Mouse (Mus musculus): ENCODE measurements around the gene Olfr239. TPM values are rescaled to one million over a fixed set of nuclear protein-coding genes. Genes with fewer than 3 reads are reported as not detected.

Gene Olfr239
- total RNA-seq (2023), result not detected

GRCm38 (mm10) chr17:33191002-33191401 lies at the start of gene Olfr239:
TSS of gene Olfr239 (plus strand) at chr17:33191302.

GRCm38 (mm10) chr17:33168147-33168546 lies 23.0 kb upstream of the Olfr239 start, which contains the start of gene Olfr55:
TSS of gene Olfr55 (plus strand) at chr17:33168447.

GRCm38 (mm10) chr17:33221590-33221989 lies 30.5 kb downstream of the Olfr239 start, which contains the start of gene Olfr1564:
TSS of gene Olfr1564 (minus strand) at chr17:33221690.

Other genes with a start within 250 kb of the Olfr239 start
- gene Cyp4f13, start 243.9 kb upstream of the Olfr239 start, total RNA-seq (2023), result 10 to 100 TPM; 69.3 to 86.6 TPM
- 1 to 10 TPM; 5.0 to 7.1 TPM for gene Zfp472, start 225.5 kb upstream of the Olfr239 start, total RNA-seq (2023)
- gene Zfp952, start 198.2 kb upstream of the Olfr239 start, total RNA-seq (2023), result 1 to 10 TPM; 4.0 to 4.1 TPM
- 1 to 10 TPM; 1.0 to 2.4 TPM for gene Zfp763, start 157.9 kb upstream of the Olfr239 start, total RNA-seq (2023)
- gene 4921501E09Rik, start 123.2 kb upstream of the Olfr239 start, total RNA-seq (2023), result not detected
- 1 to 10 TPM; 1.8 to 2.7 TPM for gene Zfp563, start 102.0 kb upstream of the Olfr239 start, total RNA-seq (2023)
- not detected for gene Morc2b, start 51.6 kb upstream of the Olfr239 start, total RNA-seq (2023)
- gene Olfr55, start 22.9 kb upstream of the Olfr239 start, total RNA-seq (2023), result not detected
- gene Olfr1564, start 30.4 kb downstream of the Olfr239 start, total RNA-seq (2023), result not detected
- 1 to 10 TPM; 2.4 to 2.9 TPM for gene Zfp955a, start 63.8 kb downstream of the Olfr239 start, total RNA-seq (2023)
- under 1 TPM in 1 of 2 experiments, not detected in 1; 0.11 TPM for gene Olfr63, start 73.4 kb downstream of the Olfr239 start, total RNA-seq (2023)
- gene Zfp955b, start 98.2 kb downstream of the Olfr239 start, total RNA-seq (2023), result 1 to 10 TPM; 2.5 to 2.6 TPM
- 1 to 10 TPM; 4.1 to 6.0 TPM for gene Zfp81, start 167.6 kb downstream of the Olfr239 start, total RNA-seq (2023)
- 1 to 10 TPM; 6.0 to 8.0 TPM for gene Zfp101, start 203.3 kb downstream of the Olfr239 start, total RNA-seq (2023)
- not detected for gene Actl9, start 241.6 kb downstream of the Olfr239 start, total RNA-seq (2023)